Mouse (Mus musculus) embryonic facial prominence, embryonic 14.5 days (tissue): ENCODE measurements around the gene Trmt13. TPM values are rescaled to one million over a fixed set of nuclear protein-coding genes. Genes with fewer than 3 reads are reported as not detected.

Experiments
- ATAC-seq: fragments of 200-750 bp; cut with Nextera tagmentation; 2 replicates; pipeline ENCODE4 v1.8.0; 2017; ENCODE audit warnings: low read depth, moderate number of reproducible peaks, moderate TSS enrichment
- DNase-seq: peaks from one replicate; pipeline ENCODE4 v3.0.0-alpha.2; 2015; ENCODE audit warnings: low spot score
- H3K27ac ChIP-seq: fragments of 300-500 bp; sonication (generic); replicated peaks from 2 replicates; pipeline ENCODE4 v1.5.1; 2014; ENCODE audit warnings: low read depth, mild to moderate bottlenecking, low read length, moderate library complexity
- H3K27me3 ChIP-seq: fragments of 300-500 bp; sonication (generic); replicated peaks from 2 replicates; pipeline ENCODE4 v1.6.1; 2014; ENCODE audit warnings: low read length; ENCODE audit not compliant: control insufficient read depth, insufficient read depth
- H3K36me3 ChIP-seq: fragments of 300-500 bp; sonication (generic); 2 replicates; pipeline ENCODE4 v1.6.1; 2014; ENCODE audit warnings: low read length, mixed read lengths; ENCODE audit not compliant: control insufficient read depth, insufficient read depth
- H3K4me1 ChIP-seq: fragments of 300-500 bp; sonication (generic); 2 replicates; pipeline ENCODE4 v1.6.1; 2014; ENCODE audit warnings: antibody characterized with exemption, low read length; ENCODE audit not compliant: control insufficient read depth, insufficient read depth
- H3K4me2 ChIP-seq: fragments of 300-500 bp; sonication (generic); 2 replicates; pipeline ENCODE4 v1.6.1; 2014; ENCODE audit warnings: low read depth, mild to moderate bottlenecking, low read length, moderate library complexity, mixed read lengths
- H3K4me3 ChIP-seq: fragments of 300-500 bp; sonication (generic); 2 replicates; pipeline ENCODE4 v1.5.1; 2014; ENCODE audit warnings: low read depth, mild to moderate bottlenecking, low read length
- H3K9ac ChIP-seq: fragments of 300-500 bp; sonication (generic); 2 replicates; pipeline ENCODE4 v1.6.1; 2014; ENCODE audit warnings: low read depth, mild to moderate bottlenecking, low read length, moderate library complexity, mixed read lengths
- H3K9me3 ChIP-seq: fragments of 300-500 bp; sonication (generic); 2 replicates; pipeline ENCODE4 v1.6.1; 2016; ENCODE audit warnings: low read length; ENCODE audit not compliant: control insufficient read depth
- WGBS: fragments of 180-500 bp; shearing (Covaris S2); extraction: QIAGEN DNeasy Blood & Tissue Kit; methylation state at CpG from one replicate; pipeline ENCODE4 v1.1.7; 2014; 5-methylcytosine and 5-hydroxymethylcytosine counted together
- polyA plus RNA-seq: library from polyadenylated mRNA; unstranded; fragments of >200 nt; fragmentation: Nextera tagmentation; extraction: Ambion mirVana; gene quantifications from 2 replicates; pipeline ENCODE4 v1.2.1, GENCODE M21; 2014

Trmt13 gene
- polyA plus RNA-seq, 1 experiment from 2014 or later, result 17.5 TPM

DNA sequence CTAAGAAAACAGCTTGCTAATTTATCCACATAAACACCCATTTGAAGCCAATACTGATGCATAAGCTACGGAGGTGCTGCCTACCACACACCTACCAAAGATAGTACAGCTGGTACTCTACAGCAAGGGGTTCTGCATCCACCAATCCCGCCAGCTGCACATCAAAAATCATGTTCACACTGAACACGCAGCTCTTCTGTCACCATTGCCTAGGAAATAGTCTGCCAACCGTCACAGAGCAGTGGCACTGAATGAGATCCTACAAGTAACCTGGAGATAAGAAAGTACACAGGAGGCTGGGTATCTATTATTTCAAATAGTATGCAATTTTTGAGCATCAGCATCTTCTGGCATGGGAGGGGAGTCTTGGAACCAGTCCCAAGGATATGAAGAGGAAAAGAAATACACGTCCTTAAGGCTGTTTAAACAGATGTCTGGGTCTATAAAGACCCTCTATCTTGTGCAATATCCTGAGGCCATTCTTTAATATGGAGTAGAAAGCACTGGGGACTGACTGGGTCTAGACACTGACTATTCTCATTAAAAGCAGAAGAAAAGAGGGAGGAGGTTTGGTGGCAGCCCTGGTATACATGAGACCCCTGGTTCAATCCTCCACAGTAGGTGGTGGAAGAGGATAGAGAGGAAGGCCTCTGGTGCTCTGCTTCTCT is 39.0 kb upstream of the Trmt13 start:
- Histone ChIP-seq H3K27me3 (no peaks in the 10 kb centered on the region), H3K27ac (no peak overlapping the region), H3K9me3 (no peaks in the 10 kb centered on the region), H3K4me1 (peaks cover 12% of the 10 kb centered on the region; the same call in 1 of the 2 replicates), H3K4me2 (no peak overlapping the region), H3K4me3 (no peak overlapping the region), H3K9ac (no peak overlapping the region), H3K36me3 (peaks cover 22% of the 10 kb centered on the region)
- WGBS, result 75% methylated on average over 5 of the region's 5 CpGs
- ATAC-seq, result no peak
- no peak for DNase-seq

DNA sequence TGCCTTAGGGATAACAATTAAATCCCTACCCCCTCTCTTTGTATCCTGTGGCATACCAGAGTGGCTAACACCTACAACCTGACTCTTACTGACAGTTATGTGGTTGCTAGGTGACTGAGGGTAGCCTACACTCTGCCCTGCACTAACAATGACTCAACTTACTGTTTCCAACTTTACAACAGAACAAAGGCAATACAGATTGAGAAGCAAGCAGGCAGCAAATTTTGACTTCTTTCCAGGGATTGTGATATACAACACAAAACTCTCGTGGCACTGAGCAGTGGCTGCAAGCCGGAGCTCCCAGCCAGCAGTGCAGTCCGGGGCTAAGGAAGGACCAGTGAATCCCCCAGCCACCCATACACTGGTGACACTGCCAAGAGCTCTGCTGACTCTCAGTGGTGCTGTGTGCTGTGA is 37.7 kb upstream of the Trmt13 start:
- WGBS, result 57% methylated on average over 3 of the region's 3 CpGs

DNA sequence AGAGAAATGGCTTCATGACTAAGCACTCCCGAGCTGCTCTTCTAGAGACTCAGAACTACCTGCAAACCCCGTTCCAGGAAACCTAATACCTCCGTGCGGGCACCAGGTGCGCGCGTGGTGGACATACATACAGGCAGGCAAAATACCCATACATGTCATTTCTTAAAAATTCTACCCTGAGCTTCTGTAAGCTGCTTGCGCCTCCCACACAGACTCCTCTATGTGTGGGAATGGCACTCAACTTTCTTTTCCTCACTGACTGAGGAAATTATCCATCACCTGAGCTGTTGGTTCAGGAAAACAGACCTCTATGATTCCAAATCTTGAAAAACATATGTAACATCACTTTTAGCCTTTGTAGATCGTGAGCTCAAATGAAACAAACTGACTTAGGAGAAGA is 36.3 kb upstream of the Trmt13 start:
- Histone ChIP-seq H3K4me1 (no peaks in the 10 kb centered on the region), H3K4me3 (no peak overlapping the region), H3K27me3 (no peaks in the 10 kb centered on the region), H3K27ac (no peak overlapping the region), H3K36me3 (peaks cover 46% of the 10 kb centered on the region), H3K9me3 (no peaks in the 10 kb centered on the region), H3K9ac (no peak overlapping the region), H3K4me2 (no peak overlapping the region)
- DNase-seq (no peak), ATAC-seq (no peak)
- WGBS, result 93% methylated on average over 9 of the region's 9 CpGs

More for the DNA sequence above, 37.7 kb upstream of the Trmt13 start:
- peaks cover 33% of the 10 kb centered on the region for H3K36me3 ChIP-seq
- DNase-seq (peak; percentile 9), ATAC-seq (no peak)
- H3K4me2 ChIP-seq, result no peak overlapping the region
- H3K9ac ChIP-seq, result no peak overlapping the region
- H3K27ac ChIP-seq, result no peak overlapping the region
- H3K4me1 ChIP-seq, result peaks cover 3% of the 10 kb centered on the region; the same call in 1 of the 2 replicates
- no peaks in the 10 kb centered on the region for H3K27me3 ChIP-seq
- H3K4me3 ChIP-seq, result no peak overlapping the region
- no peaks in the 10 kb centered on the region for H3K9me3 ChIP-seq

DNA sequence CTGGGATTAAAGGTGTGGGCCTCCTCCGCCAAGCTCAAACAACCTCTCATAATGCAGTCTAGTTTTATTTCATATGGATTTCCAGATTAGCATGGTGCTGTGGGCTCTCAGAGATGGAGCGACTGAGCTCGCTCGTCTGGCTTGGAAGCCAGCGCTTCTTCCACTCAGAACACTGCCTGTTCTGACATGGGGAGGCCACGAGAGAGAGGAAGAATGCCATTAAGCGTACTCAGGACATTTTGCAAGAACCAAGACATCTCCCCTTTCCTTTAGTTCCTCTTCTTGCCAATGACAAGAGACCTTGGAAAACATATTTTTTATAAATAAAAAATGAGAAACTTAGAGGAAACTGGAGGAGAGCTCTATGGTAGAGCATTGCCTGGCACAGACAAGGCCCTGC is 34.4 kb upstream of the Trmt13 start:
- no peak for ATAC-seq
- Histone ChIP-seq H3K4me1 (no peaks in the 10 kb centered on the region), H3K27ac (no peak overlapping the region), H3K9me3 (no peaks in the 10 kb centered on the region), H3K4me2 (no peak overlapping the region), H3K9ac (no peak overlapping the region), H3K4me3 (no peak overlapping the region), H3K36me3 (peaks cover 63% of the 10 kb centered on the region), H3K27me3 (no peaks in the 10 kb centered on the region)
- no peak for DNase-seq
- 91% methylated on average over 7 of the region's 7 CpGs for whole genome bisulfite sequencing

DNA sequence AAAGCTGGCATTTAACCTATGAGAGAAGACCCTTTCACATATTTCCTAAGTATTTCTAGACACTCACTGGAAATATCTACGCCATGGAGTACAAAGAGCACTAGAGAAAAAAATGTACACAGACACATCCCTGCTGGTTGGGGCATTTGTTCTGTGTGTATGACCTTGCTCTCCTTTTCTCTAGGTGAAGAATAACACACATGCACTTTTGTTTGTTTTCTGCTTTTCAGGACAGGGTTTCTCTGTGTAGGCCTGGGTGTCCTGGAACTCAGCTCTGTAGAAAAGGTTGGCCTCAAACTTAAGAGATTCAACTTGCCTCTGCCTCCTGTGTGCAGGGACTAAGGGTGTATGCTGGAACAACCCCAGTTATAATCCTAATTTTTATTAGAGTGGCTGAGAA is 32.0 kb upstream of the Trmt13 start:
- H3K4me1 ChIP-seq, result no peaks in the 10 kb centered on the region
- H3K27ac ChIP-seq, result no peak overlapping the region
- H3K9ac ChIP-seq, result no peak overlapping the region
- ATAC-seq (no peak), DNase-seq (no peak)
- no peaks in the 10 kb centered on the region for H3K9me3 ChIP-seq
- peaks cover 87% of the 10 kb centered on the region for H3K36me3 ChIP-seq
- H3K4me2 ChIP-seq, result no peak overlapping the region
- no peak overlapping the region for H3K4me3 ChIP-seq
- no peaks in the 10 kb centered on the region for H3K27me3 ChIP-seq
- WGBS, result 90% methylated on average over 1 of the region's 1 CpGs

DNA sequence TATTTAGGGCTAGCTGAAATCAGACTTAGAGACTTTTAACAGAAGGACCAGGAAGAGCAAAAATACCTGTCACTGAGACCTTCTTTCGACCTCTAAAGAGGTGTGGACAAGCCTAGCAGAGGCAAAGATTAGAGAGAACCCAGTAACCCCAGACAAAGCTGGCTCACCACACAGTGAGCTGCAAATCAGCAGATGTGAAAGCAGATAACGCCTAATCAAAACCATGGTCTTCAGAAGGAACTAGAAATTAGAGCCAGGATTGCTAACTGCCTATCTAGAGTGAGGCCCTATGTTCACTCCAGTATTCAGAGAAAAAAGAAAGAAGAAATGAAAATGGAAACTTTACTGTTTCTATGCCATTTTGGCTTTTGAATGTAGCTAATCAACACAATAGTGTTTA is 28.0 kb upstream of the Trmt13 start:
- Histone ChIP-seq H3K9ac (no peak overlapping the region), H3K27ac (no peak overlapping the region), H3K36me3 (peaks cover 94% of the 10 kb centered on the region), H3K27me3 (no peaks in the 10 kb centered on the region), H3K4me2 (no peak overlapping the region), H3K4me1 (no peaks in the 10 kb centered on the region), H3K4me3 (no peak overlapping the region), H3K9me3 (no peaks in the 10 kb centered on the region)
- no peak for ATAC-seq
- 88% methylated on average over 2 of the region's 2 CpGs for WGBS
- DNase-seq, result no peak

DNA sequence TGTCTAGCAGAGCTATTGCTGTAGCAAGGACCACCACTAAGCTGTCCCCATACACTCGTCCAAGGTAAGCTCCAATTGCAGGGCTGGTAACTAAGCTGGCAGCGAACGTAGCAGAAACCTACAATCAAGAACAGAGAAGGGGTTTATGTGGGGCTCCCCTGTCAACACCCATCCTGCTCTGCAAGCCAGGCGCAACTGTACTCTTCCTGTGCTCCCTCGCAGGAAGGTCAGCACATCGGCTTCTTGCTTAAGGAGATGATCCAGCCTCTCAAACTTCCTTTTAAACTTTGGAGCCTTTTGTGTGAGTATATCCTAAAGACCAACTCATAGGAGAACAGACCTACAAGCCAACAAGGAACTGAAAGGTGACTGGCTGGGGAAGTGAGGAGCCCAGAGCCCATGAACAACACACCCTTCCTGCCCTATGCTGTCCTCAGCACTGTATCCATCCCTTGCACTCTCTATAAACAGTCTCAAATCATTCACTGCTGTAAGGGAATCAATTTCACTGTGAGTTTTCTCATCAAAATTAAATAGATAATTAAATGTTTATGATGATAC is 27.5 kb upstream of the Trmt13 start:
- Histone ChIP-seq H3K36me3 (peaks cover 95% of the 10 kb centered on the region), H3K4me3 (no peak overlapping the region), H3K9ac (no peak overlapping the region), H3K4me2 (no peak overlapping the region), H3K9me3 (no peaks in the 10 kb centered on the region), H3K27me3 (no peaks in the 10 kb centered on the region), H3K4me1 (no peaks in the 10 kb centered on the region), H3K27ac (no peak overlapping the region)
- WGBS, result 90% methylated on average over 6 of the region's 6 CpGs
- DNase-seq (no peak), ATAC-seq (no peak)

DNA sequence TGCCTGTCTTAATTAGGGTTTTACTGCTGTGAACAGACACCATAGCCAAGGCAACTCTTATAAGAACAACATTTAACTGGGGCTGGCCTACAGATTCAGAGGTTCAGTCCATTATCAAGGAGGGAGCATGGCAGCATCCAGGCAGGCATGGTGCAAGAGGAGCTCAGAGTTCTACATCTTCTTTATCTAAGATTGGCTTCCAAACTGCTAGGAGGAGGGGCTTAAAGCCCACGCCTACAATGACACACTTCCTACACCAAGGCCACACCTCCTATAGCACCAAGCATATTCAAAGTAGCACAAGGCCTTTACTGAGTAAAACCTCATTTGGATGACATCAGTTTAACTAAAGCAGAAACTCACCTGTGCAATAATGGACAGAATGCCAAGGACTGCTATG is 25.6 kb upstream of the Trmt13 start:
- DNase-seq (no peak), ATAC-seq (no peak)
- H3K4me3 ChIP-seq, result no peak overlapping the region
- no peaks in the 10 kb centered on the region for H3K27me3 ChIP-seq
- no peak overlapping the region for H3K9ac ChIP-seq
- H3K4me1 ChIP-seq, result no peaks in the 10 kb centered on the region
- H3K36me3 ChIP-seq, result peaks cover 95% of the 10 kb centered on the region
- no peaks in the 10 kb centered on the region for H3K9me3 ChIP-seq
- H3K27ac ChIP-seq, result no peak overlapping the region
- H3K4me2 ChIP-seq, result no peak overlapping the region
- 88% methylated on average over 1 of the region's 1 CpGs for WGBS

DNA sequence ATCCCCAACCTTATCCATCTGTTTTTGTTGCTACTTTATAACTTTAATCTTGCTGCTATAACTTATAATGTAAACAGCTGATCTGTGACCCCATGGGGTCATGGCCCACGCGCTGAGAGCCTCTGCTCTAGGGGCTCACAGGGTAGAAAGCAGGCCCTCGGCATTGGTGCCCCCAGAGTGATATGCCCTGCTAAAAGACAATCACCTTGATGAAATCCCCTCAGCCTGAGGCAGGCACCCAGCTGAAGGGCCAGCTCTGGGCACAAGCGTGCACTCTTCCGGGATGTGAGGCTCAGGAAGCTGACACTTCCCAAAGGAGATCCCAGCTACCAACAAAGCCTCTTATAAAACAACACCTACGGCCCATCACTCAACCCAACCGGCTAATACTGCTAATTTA is 24.2 kb upstream of the Trmt13 start:
- ATAC-seq, result no peak
- no peaks in the 10 kb centered on the region for H3K4me1 ChIP-seq
- H3K9ac ChIP-seq, result no peak overlapping the region
- no peaks in the 10 kb centered on the region for H3K9me3 ChIP-seq
- no peak overlapping the region for H3K4me3 ChIP-seq
- H3K27me3 ChIP-seq, result no peaks in the 10 kb centered on the region
- H3K4me2 ChIP-seq, result no peak overlapping the region
- peaks cover 97% of the 10 kb centered on the region for H3K36me3 ChIP-seq
- DNase-seq, result no peak
- H3K27ac ChIP-seq, result no peak overlapping the region
- 91% methylated on average over 7 of the region's 7 CpGs for WGBS
